Mouse (Mus musculus): ENCODE data around the gene Ndufc2. TPM values are rescaled to one million over a fixed set of nuclear protein-coding genes. Genes with fewer than 3 reads are reported as not detected.

Gene Ndufc2
- polyA plus RNA-seq, 1 experiment from 2014 or later, result 501 TPM

DNA sequence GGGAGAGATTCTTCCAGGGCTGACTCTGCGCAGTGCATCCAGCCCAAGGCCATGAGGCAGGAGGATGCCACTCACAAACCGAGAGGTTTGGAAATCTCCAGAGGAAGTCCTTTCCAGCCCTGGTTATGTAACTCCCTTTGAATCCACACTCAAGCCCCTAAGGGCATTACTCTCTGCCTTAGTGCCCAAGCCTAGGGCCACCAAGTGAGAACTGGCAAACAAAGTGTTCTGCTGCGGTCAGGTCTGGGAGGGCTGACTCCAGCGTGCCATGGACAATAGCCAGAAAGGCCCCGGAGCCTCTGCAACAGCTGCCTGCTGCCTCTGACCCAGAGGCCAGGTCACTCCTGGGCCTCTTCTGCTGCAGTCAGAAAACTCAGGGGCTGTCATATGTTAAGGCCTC is 18.9 kb downstream of the Ndufc2 start:
- WGBS, result 53% methylated on average over 5 of the region's 5 CpGs
- H3K27me3 ChIP-seq (replicated peaks; ENCODE audit: control insufficient read depth, insufficient read depth, low read length), result no peaks in the 10 kb centered on the region
- no peaks in the 10 kb centered on the region for H3K9me3 ChIP-seq (ENCODE audit: control insufficient read depth, low read length)
- no peak overlapping the region for H3K4me2 ChIP-seq (ENCODE audit: low read length)
- no peak overlapping the region for H3K9ac ChIP-seq (ENCODE audit: low read depth, low read length)
- H3K27ac ChIP-seq (ENCODE audit: low read depth, low read length), result no peak overlapping the region
- H3K36me3 ChIP-seq (ENCODE audit: control insufficient read depth, insufficient read depth, low read length), result no peaks in the 10 kb centered on the region
- H3K4me3 ChIP-seq (ENCODE audit: low read length), result no peak overlapping the region
- peaks cover 8% of the 10 kb centered on the region; the same call in 1 of the 2 replicates for H3K4me1 ChIP-seq (ENCODE audit: control insufficient read depth, insufficient read depth, low read depth, low read length)
- ATAC-seq, result no peak

DNA sequence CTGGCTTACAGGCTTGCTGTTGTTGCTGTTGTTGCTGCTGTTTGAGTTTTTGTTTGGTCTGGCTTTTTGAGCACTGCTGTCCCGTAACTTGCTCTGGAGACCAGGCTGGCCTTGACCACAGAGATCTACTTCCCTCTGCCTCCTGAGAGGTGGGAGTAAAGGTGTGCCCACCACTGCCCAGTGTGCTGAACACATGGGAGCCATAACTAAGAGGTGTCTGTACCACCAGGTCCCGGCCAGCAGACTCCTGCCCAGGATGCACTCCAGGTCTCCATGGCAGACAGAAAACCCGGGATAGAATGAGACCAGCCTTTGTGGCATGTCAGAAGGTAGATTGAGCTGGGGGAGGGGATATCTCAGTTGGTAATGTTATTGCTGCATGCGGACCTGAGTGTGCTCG is 19.4 kb downstream of the Ndufc2 start:
- Histone ChIP-seq H3K9me3 (ENCODE audit: control insufficient read depth, low read length) (no peaks in the 10 kb centered on the region), H3K27ac (ENCODE audit: low read depth, low read length) (no peak overlapping the region), H3K36me3 (ENCODE audit: control insufficient read depth, insufficient read depth, low read length) (no peaks in the 10 kb centered on the region), H3K4me1 (ENCODE audit: control insufficient read depth, insufficient read depth, low read depth, low read length) (peaks cover 8% of the 10 kb centered on the region; the same call in 1 of the 2 replicates), H3K4me2 (ENCODE audit: low read length) (no peak overlapping the region), H3K9ac (ENCODE audit: low read depth, low read length) (no peak overlapping the region), H3K27me3 (replicated peaks; ENCODE audit: control insufficient read depth, insufficient read depth, low read length) (no peaks in the 10 kb centered on the region), H3K4me3 (ENCODE audit: low read length) (no peak overlapping the region)
- WGBS, result 86% methylated on average over 5 of the region's 5 CpGs
- no peak for ATAC-seq

DNA sequence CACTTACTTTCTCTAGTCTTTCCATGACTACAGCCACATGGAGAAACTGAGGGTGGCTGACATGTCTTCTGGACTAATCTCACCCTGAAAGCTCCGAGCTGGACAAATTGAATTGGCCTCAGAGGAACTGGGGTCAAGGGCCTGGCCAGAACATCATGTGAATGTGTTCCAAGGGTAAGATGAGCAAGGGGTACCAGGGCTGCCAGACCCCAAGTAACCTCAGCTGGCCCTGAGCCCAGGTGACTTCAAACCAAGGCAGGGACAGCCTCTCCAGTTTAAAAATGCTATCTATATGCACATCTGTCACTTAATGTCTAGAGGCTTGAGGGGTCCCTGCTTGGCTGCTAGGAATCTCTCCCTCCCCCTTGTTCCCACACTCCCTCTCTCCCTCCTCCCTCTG is 20.6 kb downstream of the Ndufc2 start:
- WGBS, result 68% methylated on average over 1 of the region's 1 CpGs
- H3K4me1 ChIP-seq (ENCODE audit: control insufficient read depth, insufficient read depth, low read depth, low read length), result peaks cover 12% of the 10 kb centered on the region
- H3K27ac ChIP-seq (ENCODE audit: low read depth, low read length), result no peak overlapping the region
- H3K4me3 ChIP-seq (ENCODE audit: low read length), result no peak overlapping the region
- H3K9me3 ChIP-seq (ENCODE audit: control insufficient read depth, low read length), result no peaks in the 10 kb centered on the region
- ATAC-seq, result no peak
- no peaks in the 10 kb centered on the region for H3K36me3 ChIP-seq (ENCODE audit: control insufficient read depth, insufficient read depth, low read length)
- no peak overlapping the region for H3K4me2 ChIP-seq (ENCODE audit: low read length)
- H3K9ac ChIP-seq (ENCODE audit: low read depth, low read length), result no peak overlapping the region; the same call in 1 of the 2 replicates
- H3K27me3 ChIP-seq (replicated peaks; ENCODE audit: control insufficient read depth, insufficient read depth, low read length), result no peaks in the 10 kb centered on the region

DNA sequence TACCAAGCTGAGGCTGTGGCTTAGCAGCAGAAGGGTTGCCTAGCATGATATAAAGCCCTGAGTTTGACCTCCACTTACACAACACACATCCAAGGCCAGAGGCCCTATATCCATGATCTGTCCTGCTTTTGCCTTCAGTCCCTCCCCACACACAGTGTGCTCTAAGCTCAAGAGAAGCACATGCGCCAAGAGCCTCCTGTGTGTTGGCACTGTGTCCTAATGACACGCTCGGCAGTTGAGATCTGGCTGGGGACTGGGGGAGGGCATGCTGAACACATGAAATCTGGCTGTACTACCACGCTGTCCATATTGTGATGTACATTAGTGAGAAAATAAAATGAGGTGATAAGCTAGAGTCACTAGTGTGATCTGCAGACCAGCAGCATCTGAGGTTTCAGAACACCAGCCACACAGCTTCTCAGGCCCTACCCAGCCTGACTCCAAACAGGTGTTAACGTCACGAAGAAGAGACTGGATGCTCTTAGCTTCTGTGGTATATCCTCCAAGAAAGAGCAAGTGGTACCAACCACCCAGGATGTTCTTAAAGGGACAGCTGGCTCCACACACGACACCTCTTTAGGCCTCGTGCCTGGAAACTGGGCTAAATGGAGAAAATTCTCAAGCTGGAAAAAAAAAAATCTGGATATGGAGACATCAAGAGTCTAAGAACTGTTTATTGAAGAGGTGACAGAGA is 21.3 kb downstream of the Ndufc2 start:
- Histone ChIP-seq H3K4me3 (ENCODE audit: low read length) (no peak overlapping the region), H3K9me3 (ENCODE audit: control insufficient read depth, low read length) (no peaks in the 10 kb centered on the region), H3K4me2 (ENCODE audit: low read length) (no peak overlapping the region), H3K4me1 (ENCODE audit: control insufficient read depth, insufficient read depth, low read depth, low read length) (peaks cover 12% of the 10 kb centered on the region), H3K27me3 (replicated peaks; ENCODE audit: control insufficient read depth, insufficient read depth, low read length) (no peaks in the 10 kb centered on the region), H3K9ac (ENCODE audit: low read depth, low read length) (no peak overlapping the region; the same call in 1 of the 2 replicates), H3K36me3 (ENCODE audit: control insufficient read depth, insufficient read depth, low read length) (no peaks in the 10 kb centered on the region), H3K27ac (ENCODE audit: low read depth, low read length) (no peak overlapping the region)
- WGBS, result 62% methylated on average over 8 of the region's 8 CpGs
- peak; percentile 49; the same call in 1 of the 2 replicates for ATAC-seq

DNA sequence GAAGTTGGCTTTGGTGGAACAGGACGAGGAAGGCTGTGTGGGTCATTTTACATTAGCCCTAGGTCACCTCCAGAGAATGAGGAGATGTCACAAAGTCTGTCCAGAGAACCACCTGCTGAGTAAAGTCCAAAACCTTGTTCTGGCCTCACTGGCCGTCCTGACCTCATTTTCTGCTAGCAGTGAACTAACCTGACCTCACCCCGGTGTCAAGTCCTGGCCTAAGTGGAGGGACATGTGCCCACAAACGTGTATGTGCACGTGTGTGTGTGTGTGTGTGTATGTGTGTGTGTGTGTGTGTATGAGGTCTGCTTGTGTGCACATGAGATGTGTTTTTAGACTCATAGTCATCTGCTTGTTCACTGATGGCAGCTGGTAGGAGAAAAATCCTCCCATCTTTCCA is 24.0 kb downstream of the Ndufc2 start:
- ATAC-seq, result no peak
- H3K9ac ChIP-seq (ENCODE audit: low read depth, low read length), result no peak overlapping the region
- WGBS, result 67% methylated on average over 5 of the region's 5 CpGs
- no peaks in the 10 kb centered on the region for H3K36me3 ChIP-seq (ENCODE audit: control insufficient read depth, insufficient read depth, low read length)
- H3K27ac ChIP-seq (ENCODE audit: low read depth, low read length), result no peak overlapping the region
- no peak overlapping the region for H3K4me2 ChIP-seq (ENCODE audit: low read length)
- no peaks in the 10 kb centered on the region for H3K9me3 ChIP-seq (ENCODE audit: control insufficient read depth, low read length)
- H3K27me3 ChIP-seq (replicated peaks; ENCODE audit: control insufficient read depth, insufficient read depth, low read length), result no peaks in the 10 kb centered on the region
- no peak overlapping the region for H3K4me3 ChIP-seq (ENCODE audit: low read length)
- peaks cover 12% of the 10 kb centered on the region for H3K4me1 ChIP-seq (ENCODE audit: control insufficient read depth, insufficient read depth, low read depth, low read length)

DNA sequence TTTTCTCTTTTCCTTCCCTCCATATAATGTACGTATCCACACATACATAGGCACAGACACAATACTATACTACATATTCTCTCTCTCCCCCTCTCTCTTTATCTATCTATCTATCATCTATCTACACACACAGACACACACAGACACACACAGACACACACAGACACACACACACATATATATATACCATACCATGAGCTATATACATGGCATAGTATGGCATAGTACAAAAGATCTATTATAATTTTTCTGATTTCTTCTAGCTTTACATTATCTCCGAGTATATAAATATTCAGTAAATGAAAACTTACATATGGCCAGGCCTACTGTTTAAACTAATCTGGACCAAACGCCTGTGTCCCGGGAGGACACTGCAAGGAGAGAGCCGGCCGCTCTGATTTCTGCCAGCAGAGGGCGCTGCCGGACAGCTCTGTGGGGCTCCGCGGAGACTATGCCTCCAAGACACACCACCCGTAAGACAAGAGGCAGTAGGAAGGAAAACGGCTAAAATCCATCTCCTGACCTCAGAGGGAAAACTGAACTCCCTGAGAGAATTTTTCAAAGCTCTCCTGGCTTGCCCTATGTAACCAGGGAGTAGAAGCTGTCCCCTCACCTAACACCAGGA is 24.9 kb downstream of the Ndufc2 start:
- H3K9me3 ChIP-seq (ENCODE audit: control insufficient read depth, low read length), result no peaks in the 10 kb centered on the region
- no peaks in the 10 kb centered on the region for H3K36me3 ChIP-seq (ENCODE audit: control insufficient read depth, insufficient read depth, low read length)
- peak overlapping the region; percentile 21; the same call in 1 of the 2 replicates for H3K4me2 ChIP-seq (ENCODE audit: low read length)
- peak overlapping the region; percentile 43 for H3K9ac ChIP-seq (ENCODE audit: low read depth, low read length)
- ATAC-seq, result peak; percentile 88
- peaks cover 14% of the 10 kb centered on the region for H3K4me1 ChIP-seq (ENCODE audit: control insufficient read depth, insufficient read depth, low read depth, low read length)
- 8% methylated on average over 12 of the region's 12 CpGs for WGBS
- 0 out of 2 replicates have a peak overlapping the region, but pooled peaks have one; percentile 23 for H3K27ac ChIP-seq (ENCODE audit: low read depth, low read length)
- H3K27me3 ChIP-seq (replicated peaks; ENCODE audit: control insufficient read depth, insufficient read depth, low read length), result no peaks in the 10 kb centered on the region
- H3K4me3 ChIP-seq (ENCODE audit: low read length), result no peak overlapping the region

DNA sequence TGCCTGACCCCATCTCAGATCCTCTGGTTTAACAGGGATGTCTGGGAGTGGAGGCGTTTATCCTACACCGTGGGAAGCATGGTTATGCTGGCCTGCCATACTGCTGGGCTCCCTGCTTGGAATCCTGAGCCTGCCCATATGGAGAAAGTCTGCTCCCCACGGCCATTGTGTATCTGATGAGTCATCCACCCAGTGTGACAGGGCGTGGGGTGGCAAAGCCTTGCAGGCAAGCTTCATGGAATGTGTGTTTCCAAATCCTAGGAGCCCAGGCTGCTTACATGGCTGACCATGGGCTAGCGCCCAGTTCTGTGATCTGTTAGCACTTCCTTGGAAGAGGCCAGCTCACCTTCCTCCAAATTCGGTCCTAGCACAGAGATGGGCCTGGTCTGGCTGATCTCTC is 26.8 kb downstream of the Ndufc2 start:
- Histone ChIP-seq H3K9me3 (ENCODE audit: control insufficient read depth, low read length) (no peaks in the 10 kb centered on the region), H3K4me2 (ENCODE audit: low read length) (no peak overlapping the region), H3K4me3 (ENCODE audit: low read length) (no peak overlapping the region), H3K36me3 (ENCODE audit: control insufficient read depth, insufficient read depth, low read length) (no peaks in the 10 kb centered on the region), H3K4me1 (ENCODE audit: control insufficient read depth, insufficient read depth, low read depth, low read length) (peaks cover 10% of the 10 kb centered on the region), H3K9ac (ENCODE audit: low read depth, low read length) (no peak overlapping the region), H3K27me3 (replicated peaks; ENCODE audit: control insufficient read depth, insufficient read depth, low read length) (no peaks in the 10 kb centered on the region), H3K27ac (ENCODE audit: low read depth, low read length) (no peak overlapping the region)
- no peak for ATAC-seq
- WGBS, result 60% methylated on average over 6 of the region's 6 CpGs

DNA sequence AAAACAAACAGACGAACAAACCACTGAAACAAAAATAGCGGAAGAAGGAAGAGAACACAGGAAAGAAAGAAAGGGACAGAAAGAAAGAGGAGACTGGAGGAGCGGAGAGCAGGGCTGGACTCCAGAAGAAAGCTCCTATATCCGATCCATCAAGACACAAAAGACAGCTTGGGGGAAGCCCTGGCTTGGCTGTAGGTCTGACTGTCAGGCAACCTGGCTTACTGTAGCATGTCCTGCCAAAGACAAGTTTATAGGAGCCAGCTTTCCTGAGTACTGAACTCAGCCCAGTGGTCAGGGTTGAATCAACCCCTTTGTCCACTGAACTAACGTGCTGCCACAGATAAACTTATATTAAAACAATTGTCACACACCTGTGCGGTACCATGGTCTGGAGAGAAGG is 27.5 kb downstream of the Ndufc2 start:
- H3K4me3 ChIP-seq (ENCODE audit: low read length), result no peak overlapping the region
- no peaks in the 10 kb centered on the region for H3K9me3 ChIP-seq (ENCODE audit: control insufficient read depth, low read length)
- H3K4me1 ChIP-seq (ENCODE audit: control insufficient read depth, insufficient read depth, low read depth, low read length), result peaks cover 10% of the 10 kb centered on the region
- no peak overlapping the region for H3K4me2 ChIP-seq (ENCODE audit: low read length)
- H3K36me3 ChIP-seq (ENCODE audit: control insufficient read depth, insufficient read depth, low read length), result no peaks in the 10 kb centered on the region
- no peak for ATAC-seq
- WGBS, result 80% methylated on average over 6 of the region's 6 CpGs
- H3K9ac ChIP-seq (ENCODE audit: low read depth, low read length), result no peak overlapping the region
- H3K27me3 ChIP-seq (replicated peaks; ENCODE audit: control insufficient read depth, insufficient read depth, low read length), result no peaks in the 10 kb centered on the region
- H3K27ac ChIP-seq (ENCODE audit: low read depth, low read length), result no peak overlapping the region

DNA sequence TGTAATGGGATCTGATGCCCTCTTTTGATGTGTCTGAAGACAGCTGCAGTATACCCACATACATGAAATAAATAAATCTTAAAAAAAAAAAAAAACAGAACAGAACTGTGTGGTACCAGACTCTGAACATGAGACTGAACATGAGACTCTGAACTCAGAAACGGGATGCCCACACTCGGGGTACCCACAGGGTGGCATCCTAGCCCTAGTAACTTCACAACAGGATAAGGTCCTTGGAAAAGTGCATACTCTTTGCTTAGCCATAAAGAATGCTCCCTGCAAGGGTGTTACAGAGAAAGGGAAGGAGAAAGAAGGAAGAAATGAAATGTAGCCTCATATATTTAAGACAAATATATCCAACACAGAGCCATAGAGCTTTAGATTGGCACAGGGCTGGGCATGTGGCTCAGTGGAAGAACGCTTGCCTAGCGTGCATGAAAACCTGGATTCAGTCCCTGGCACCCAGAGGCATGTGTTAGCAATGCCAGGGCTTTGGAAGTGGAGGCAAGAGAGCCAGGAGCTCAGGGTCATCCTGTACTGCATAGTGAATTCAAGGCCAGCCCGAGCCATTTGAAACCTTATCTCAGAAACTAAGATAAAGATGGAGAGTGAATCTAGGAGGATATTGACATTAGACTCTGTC is 28.1 kb downstream of the Ndufc2 start:
- 52% methylated on average over 5 of the region's 5 CpGs for WGBS
- no peak overlapping the region; the same call in 1 of the 2 replicates for H3K27ac ChIP-seq (ENCODE audit: low read depth, low read length)
- no peaks in the 10 kb centered on the region for H3K36me3 ChIP-seq (ENCODE audit: control insufficient read depth, insufficient read depth, low read length)
- no peak overlapping the region for H3K4me2 ChIP-seq (ENCODE audit: low read length)
- no peaks in the 10 kb centered on the region for H3K9me3 ChIP-seq (ENCODE audit: control insufficient read depth, low read length)
- peaks cover 10% of the 10 kb centered on the region for H3K4me1 ChIP-seq (ENCODE audit: control insufficient read depth, insufficient read depth, low read depth, low read length)
- no peaks in the 10 kb centered on the region for H3K27me3 ChIP-seq (replicated peaks; ENCODE audit: control insufficient read depth, insufficient read depth, low read length)
- no peak overlapping the region for H3K4me3 ChIP-seq (ENCODE audit: low read length)
- H3K9ac ChIP-seq (ENCODE audit: low read depth, low read length), result no peak overlapping the region
- ATAC-seq, result 0 out of 2 replicates have a peak, but pooled peaks have one; percentile 37
